Mouse (Mus musculus) ovary, postnatal 14 days (tissue): ENCODE data around the gene Fbxw7.

Experiments used
- DNase-seq: peaks from one replicate; pipeline ENCODE4 v3.0.0; 2022; ENCODE audit warnings: low spot score

The Fbxw7 gene

GRCm38 (mm10) chr3:84890983-84891382, 75.9 kb downstream of the Fbxw7 start:
- DNase-seq, result no peak

- no peak for DNase-seq
Measured at GRCm38 (mm10) chr3:84897952-84898351, 82.9 kb downstream of the Fbxw7 start.

- no peak for DNase-seq
Measured at GRCm38 (mm10) chr3:84906528-84906927, 91.5 kb downstream of the Fbxw7 start.

GRCm38 (mm10) chr3:84914284-84914683, 99.2 kb downstream of the Fbxw7 start:
- DNase-seq, result no peak

- no peak for DNase-seq
Measured at GRCm38 (mm10) chr3:84917903-84918679, 103.0 kb downstream of the Fbxw7 start.

GRCm38 (mm10) chr3:84921704-84922420, 106.8 kb downstream of the Fbxw7 start:
- DNase-seq, result no peak

- DNase-seq, result no peak
Measured at GRCm38 (mm10) chr3:84923256-84923655, 108.2 kb downstream of the Fbxw7 start.

GRCm38 (mm10) chr3:84923670-84924069, 108.6 kb downstream of the Fbxw7 start:
- DNase-seq, result no peak

- DNase-seq, result no peak
Measured at GRCm38 (mm10) chr3:84925229-84925628, 110.2 kb downstream of the Fbxw7 start.

GRCm38 (mm10) chr3:84926140-84926539, 111.1 kb downstream of the Fbxw7 start:
- no peak for DNase-seq

- DNase-seq, result no peak
Measured at GRCm38 (mm10) chr3:84927168-84927794, 112.2 kb downstream of the Fbxw7 start.

GRCm38 (mm10) chr3:84927901-84928300, 112.8 kb downstream of the Fbxw7 start:
- DNase-seq, result no peak

GRCm38 (mm10) chr3:84929171-84929570, 114.1 kb downstream of the Fbxw7 start:
- no peak for DNase-seq

GRCm38 (mm10) chr3:84930683-84931082, 115.6 kb downstream of the Fbxw7 start:
- no peak for DNase-seq

- DNase-seq, result no peak
Measured at GRCm38 (mm10) chr3:84935729-84936128, 120.7 kb downstream of the Fbxw7 start.

- no peak for DNase-seq
Measured at GRCm38 (mm10) chr3:84936252-84936651, 121.2 kb downstream of the Fbxw7 start.

GRCm38 (mm10) chr3:84936956-84937355, 121.9 kb downstream of the Fbxw7 start:
- DNase-seq, result no peak

GRCm38 (mm10) chr3:84937360-84938355, 122.6 kb downstream of the Fbxw7 start:
- no peak for DNase-seq

- DNase-seq, result no peak
Measured at GRCm38 (mm10) chr3:84944933-84945332, 129.9 kb downstream of the Fbxw7 start.

GRCm38 (mm10) chr3:84946381-84946780, 131.3 kb downstream of the Fbxw7 start:
- DNase-seq, result no peak

- no peak for DNase-seq
Measured at GRCm38 (mm10) chr3:84949387-84949786, 134.3 kb downstream of the Fbxw7 start.

- DNase-seq, result no peak
Measured at GRCm38 (mm10) chr3:84951698-84952097, 136.6 kb downstream of the Fbxw7 start.
